Mouse (Mus musculus) C2C12 (cell line): ENCODE results near the gene 1700011L22Rik.

Source experiments
- CTCF ChIP-seq: IDR thresholded peaks from one replicate; pipeline ENCODE4 v1.5.1; 2011; ENCODE audit not compliant: control insufficient read depth, insufficient read depth, insufficient read length
- FOSL1 ChIP-seq: IDR thresholded peaks from one replicate; pipeline ENCODE4 v1.8.0; 2011; ENCODE audit warnings: mild to moderate bottlenecking, low read length; ENCODE audit not compliant: poor library complexity, insufficient read depth, severe bottlenecking
- MYOG ChIP-seq: IDR thresholded peaks from one replicate; pipeline ENCODE4 v1.6.1; 2011; ENCODE audit not compliant: control insufficient read depth, insufficient read length; ENCODE audit errors: extremely low read depth
- USF1 ChIP-seq: IDR thresholded peaks from one replicate; pipeline ENCODE4 v1.6.1; 2011; ENCODE audit warnings: low read depth, mild to moderate bottlenecking, control low read depth, moderate library complexity

DNA sequence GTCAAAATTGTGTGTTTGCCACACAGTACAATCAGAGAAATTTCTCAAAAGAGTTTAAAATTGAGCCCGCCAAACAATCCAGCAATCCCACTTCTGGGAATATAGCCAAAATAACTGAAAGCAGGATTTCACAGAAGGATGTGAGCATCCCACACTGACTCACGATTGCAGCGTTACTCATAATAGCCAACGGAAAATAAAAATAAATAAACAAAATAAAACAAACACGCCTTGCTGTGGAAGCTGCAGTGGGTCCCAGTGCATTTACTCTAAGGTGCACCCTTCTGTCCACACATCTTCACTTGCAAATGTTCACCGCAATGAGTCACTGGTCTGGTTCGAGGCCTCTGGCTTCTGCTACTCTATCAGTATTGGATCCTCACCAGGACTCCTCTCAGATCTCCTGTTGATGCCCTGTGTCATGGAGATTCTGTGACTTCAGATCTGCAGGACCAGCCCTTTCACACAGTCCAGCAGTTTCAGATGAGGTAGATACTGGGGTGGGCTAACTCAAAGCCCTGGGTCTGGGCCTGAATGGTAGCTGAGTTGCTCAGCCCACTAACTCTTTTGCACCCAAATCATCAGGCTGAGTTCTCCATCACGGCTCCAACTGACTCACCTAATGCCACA, 7.8 kb upstream of the 1700011L22Rik start:
- TF ChIP-seq CTCF (no peak), USF1 (no peak), FOSL1 (peak; percentile 79), MYOG (no peak)
